Mouse (Mus musculus): ENCODE data around the gene Plce1.

DNA sequence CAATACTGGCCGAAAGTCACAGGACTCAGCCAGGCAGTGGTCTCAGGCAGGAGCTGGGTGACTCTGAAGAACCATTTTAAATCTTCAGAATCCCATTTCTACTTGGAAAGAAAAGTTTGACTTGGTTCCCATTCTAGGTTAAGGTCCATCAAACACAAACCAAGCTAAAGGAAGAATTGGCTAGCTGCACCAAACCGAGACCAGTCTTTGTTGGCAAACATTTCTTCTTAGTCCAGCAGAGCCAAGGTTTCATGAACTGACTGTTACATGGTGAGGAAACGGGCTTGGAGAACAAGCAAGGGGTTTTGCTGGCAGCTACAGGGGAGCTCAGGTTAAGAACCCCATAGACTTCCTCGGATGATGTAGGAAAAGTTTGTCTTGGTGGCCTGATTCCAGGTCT, 212.9 kb downstream of the Plce1 start:
- no peak for TF ChIP-seq CTCF (IDR thresholded peaks at IDR 0.05; ENCODE audit: extremely low read depth, insufficient read depth, low read length)
- no peak for TF ChIP-seq POLR2A (IDR thresholded peaks at IDR 0.05; ENCODE audit: extremely low read depth, insufficient read depth, low read length)

All from cortical plate, adult 2 months (tissue).